Mouse (Mus musculus) CD4-positive naive resting alpha-beta T cell, adult 76 days (primary cell): ENCODE results near the gene Neurod6. TPM values are rescaled to one million over a fixed set of nuclear protein-coding genes. Genes with fewer than 3 reads are reported as not detected.

ENCODE experiments used
- total RNA-seq: library from RNA; stranded (reverse); gene quantifications from one replicate; pipeline ENCODE4 v1.2.4, GENCODE M21; 2023

The Neurod6 gene
- total RNA-seq, result not detected

DNA sequence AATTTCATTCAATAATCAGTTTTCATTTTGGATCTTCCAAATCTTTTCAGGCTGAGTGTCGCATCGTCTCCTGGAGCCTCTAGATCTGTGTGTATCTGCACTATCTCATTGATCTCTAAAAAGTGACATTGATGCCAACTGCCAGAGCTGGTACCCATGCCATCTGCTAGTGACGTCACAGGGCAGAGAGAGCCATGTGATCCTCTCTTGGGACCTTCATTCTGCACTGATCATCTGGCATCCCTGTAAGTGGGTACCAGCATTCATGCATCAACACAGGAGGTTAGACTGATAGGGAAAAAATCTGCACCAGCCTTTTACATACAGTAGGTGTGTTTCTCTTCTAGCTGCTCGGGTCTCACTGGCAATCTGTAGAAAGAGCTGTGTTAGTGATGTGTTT lies at the start of gene Neurod6:
Gene Neurod6, minus strand, starts transcription at position 290 of the 400 bp plus-strand sequence.

Other genes starting within 250 kb of the Neurod6 start
- gene Adcyap1r1, start 229.3 kb downstream of the Neurod6 start, total RNA-seq, result not detected
- not detected for gene Itprid1, start 155.6 kb upstream of the Neurod6 start, total RNA-seq